Mouse (Mus musculus) forebrain, embryonic 12.5 days (tissue): Measurements from ENCODE around the gene Gm10401. TPM values are rescaled to one million over a fixed set of nuclear protein-coding genes. Genes with fewer than 3 reads are reported as not detected.
A peak's percentile ranks its signal among the peaks of the same experiment; 100 is the strongest.

Source experiments
- ATAC-seq: fragments of 200-750 bp; cut with Nextera tagmentation; 2 replicates; pipeline ENCODE4 v1.8.0; 2017; ENCODE audit warnings: moderate TSS enrichment; ENCODE audit not compliant: low FRiP score
- H3K27ac ChIP-seq: fragments of 300-500 bp; sonication (generic); 2 replicates; pipeline ENCODE4 v1.5.1; 2016; ENCODE audit warnings: mild to moderate bottlenecking
- H3K27me3 ChIP-seq: fragments of 300-500 bp; sonication (generic); 2 replicates; pipeline ENCODE4 v1.6.1; 2016; ENCODE audit warnings: mild to moderate bottlenecking
- H3K36me3 ChIP-seq: fragments of 300-500 bp; sonication (generic); replicated peaks from 2 replicates; pipeline ENCODE4 v1.6.1; 2016; ENCODE audit warnings: mild to moderate bottlenecking
- H3K4me1 ChIP-seq: fragments of 300-500 bp; sonication (generic); 2 replicates; pipeline ENCODE4 v1.6.1; 2016
- H3K4me2 ChIP-seq: fragments of 300-500 bp; sonication (generic); 2 replicates; pipeline ENCODE4 v1.6.1; 2016; ENCODE audit warnings: mild to moderate bottlenecking, moderate library complexity
- H3K4me3 ChIP-seq: fragments of 300-500 bp; sonication (generic); replicated peaks from 2 replicates; pipeline ENCODE4 v1.5.1; 2016; ENCODE audit warnings: mild to moderate bottlenecking
- H3K9ac ChIP-seq: fragments of 300-500 bp; sonication (generic); 2 replicates; pipeline ENCODE4 v1.6.1; 2016; ENCODE audit warnings: mild to moderate bottlenecking
- H3K9me3 ChIP-seq: fragments of 300-500 bp; sonication (generic); 2 replicates; pipeline ENCODE4 v1.6.1; 2016
- WGBS: fragments of 180-500 bp; shearing (Covaris S2); methylation state at CpG from one replicate; pipeline ENCODE4 v1.1.7; 2016; 5-methylcytosine and 5-hydroxymethylcytosine counted together
- polyA plus RNA-seq: library from polyadenylated mRNA; unstranded; fragments of >200 nt; fragmentation: Nextera tagmentation; extraction: Ambion mirVana; gene quantifications from 2 replicates; pipeline ENCODE4 v1.2.1, GENCODE M21; 2016

The Gm10401 gene
- polyA plus RNA-seq: 26.1 and 29.4 TPM in 2 replicates

DNA sequence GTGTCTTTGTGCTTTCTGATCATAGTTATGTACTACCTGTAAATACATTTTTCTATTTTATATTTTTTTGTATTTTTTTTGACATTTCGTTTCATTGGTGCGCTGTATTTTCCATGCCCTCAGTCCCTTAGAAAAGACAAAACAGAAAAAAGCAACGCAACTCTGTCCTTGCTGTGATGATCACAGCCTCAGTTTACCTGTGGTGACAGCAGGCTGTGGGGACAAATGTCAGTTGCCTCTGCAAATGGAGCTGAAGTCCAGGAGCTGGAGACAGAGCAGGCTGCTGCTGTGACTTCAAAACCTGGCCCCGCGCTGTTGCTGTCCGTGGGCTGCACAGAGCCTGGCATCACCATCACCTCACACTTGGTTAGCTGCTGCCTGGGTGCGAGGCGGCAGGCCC, at the start of gene Gm10401:
Gene Gm10401, minus strand, starts transcription at position 101 of the 400 bp plus-strand sequence.
- Histone ChIP-seq H3K27ac (no peak within 1 kb of the TSS), H3K4me1 (no peaks in the 10 kb centered on the region), H3K9ac (no peak within 1 kb of the TSS), H3K9me3 (no peaks in the 10 kb centered on the region), H3K4me2 (no peak within 1 kb of the TSS), H3K36me3 (peaks cover 77% of the 10 kb centered on the region), H3K4me3 (no peak within 1 kb of the TSS), H3K27me3 (no peaks in the 10 kb centered on the region)
- ATAC-seq: no peak
- WGBS: 92% methylated on average over 8 of the region's 8 CpGs

DNA sequence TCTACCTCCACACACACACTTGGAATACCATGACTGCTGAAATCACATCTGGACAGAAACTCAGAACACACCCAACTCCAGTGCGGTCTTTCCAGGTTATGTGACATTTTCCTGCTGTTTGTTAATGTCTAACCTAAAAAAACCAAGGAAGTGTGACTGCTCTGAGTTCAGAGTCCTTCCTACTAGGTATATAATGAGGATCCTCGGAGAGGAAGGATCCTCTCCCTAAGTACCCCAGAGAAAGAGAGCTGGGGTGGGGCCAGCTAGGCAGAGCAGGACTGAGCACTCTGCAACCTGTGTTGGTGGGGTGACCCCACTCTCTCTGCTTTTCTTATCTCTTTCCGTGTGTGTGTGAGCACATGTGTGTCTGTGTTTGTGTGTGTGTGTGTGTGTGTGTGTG, 49.3 kb upstream of the Gm10401 start:
- no peak overlapping the region for H3K27ac ChIP-seq
- WGBS: 94% methylated on average over 3 of the region's 3 CpGs
- H3K4me3 ChIP-seq: no peak overlapping the region
- no peak for ATAC-seq
- no peak overlapping the region for H3K4me2 ChIP-seq
- no peaks in the 10 kb centered on the region for H3K27me3 ChIP-seq
- H3K9me3 ChIP-seq: no peaks in the 10 kb centered on the region
- no peak overlapping the region for H3K9ac ChIP-seq
- H3K36me3 ChIP-seq: peaks cover 72% of the 10 kb centered on the region
- H3K4me1 ChIP-seq: 0 out of 2 replicates have a peak, but pooled peaks cover 6% of the 10 kb centered on the region

GRCm38 (mm10) chr5:115146747-115147130, 48.6 kb upstream of the Gm10401 start:
- H3K9me3 ChIP-seq: no peaks in the 10 kb centered on the region
- no peak overlapping the region for H3K27ac ChIP-seq
- H3K4me2 ChIP-seq: no peak overlapping the region
- ATAC-seq: no peak
- H3K27me3 ChIP-seq: no peaks in the 10 kb centered on the region
- H3K4me3 ChIP-seq: no peak overlapping the region
- H3K9ac ChIP-seq: no peak overlapping the region
- H3K36me3 ChIP-seq: peaks cover 72% of the 10 kb centered on the region
- 0 out of 2 replicates have a peak, but pooled peaks cover 6% of the 10 kb centered on the region for H3K4me1 ChIP-seq

DNA sequence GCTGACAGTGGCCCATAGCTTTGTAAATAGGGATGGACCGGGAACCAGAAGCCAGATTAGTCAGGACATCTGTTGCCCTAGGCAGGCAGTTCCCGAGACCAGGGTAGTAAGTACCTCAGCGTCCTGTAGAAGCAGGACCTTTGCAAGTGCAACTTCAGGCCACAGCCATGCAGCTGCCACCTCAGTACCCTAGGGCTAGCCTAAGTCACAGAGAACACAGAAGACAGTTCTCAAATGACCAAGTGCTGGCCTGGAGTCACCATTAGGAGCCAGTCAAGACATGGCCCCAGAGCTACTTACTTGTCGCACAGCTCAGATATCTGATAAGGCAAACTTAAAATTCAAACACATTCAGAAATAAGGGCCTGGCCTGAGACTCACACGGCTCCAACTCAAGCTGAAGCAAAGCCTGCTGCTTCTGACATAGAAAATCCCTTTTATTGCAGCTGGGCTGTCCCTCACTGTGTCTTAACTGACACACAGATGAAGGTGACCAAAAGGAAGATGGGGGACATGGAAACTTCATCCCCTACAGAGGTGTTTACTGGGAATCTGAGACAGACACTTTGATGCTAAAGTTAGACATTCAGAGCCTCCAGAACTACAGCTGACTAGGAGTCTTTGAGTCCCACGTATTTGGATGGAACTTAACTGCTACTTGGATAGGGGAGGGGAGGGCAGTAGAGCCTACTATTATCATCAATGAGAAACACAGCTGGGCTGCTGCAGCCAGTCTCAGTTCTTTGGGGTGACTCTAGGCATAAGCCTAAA, 48.1 kb upstream of the Gm10401 start:
- Histone ChIP-seq H3K9me3 (no peaks in the 10 kb centered on the region), H3K27me3 (no peaks in the 10 kb centered on the region), H3K36me3 (peaks cover 68% of the 10 kb centered on the region), H3K4me2 (no peak overlapping the region), H3K4me1 (0 out of 2 replicates have a peak, but pooled peaks cover 6% of the 10 kb centered on the region), H3K27ac (no peak overlapping the region), H3K9ac (no peak overlapping the region), H3K4me3 (no peak overlapping the region)
- ATAC-seq: no peak
- WGBS: 79% methylated on average over 6 of the region's 6 CpGs

DNA sequence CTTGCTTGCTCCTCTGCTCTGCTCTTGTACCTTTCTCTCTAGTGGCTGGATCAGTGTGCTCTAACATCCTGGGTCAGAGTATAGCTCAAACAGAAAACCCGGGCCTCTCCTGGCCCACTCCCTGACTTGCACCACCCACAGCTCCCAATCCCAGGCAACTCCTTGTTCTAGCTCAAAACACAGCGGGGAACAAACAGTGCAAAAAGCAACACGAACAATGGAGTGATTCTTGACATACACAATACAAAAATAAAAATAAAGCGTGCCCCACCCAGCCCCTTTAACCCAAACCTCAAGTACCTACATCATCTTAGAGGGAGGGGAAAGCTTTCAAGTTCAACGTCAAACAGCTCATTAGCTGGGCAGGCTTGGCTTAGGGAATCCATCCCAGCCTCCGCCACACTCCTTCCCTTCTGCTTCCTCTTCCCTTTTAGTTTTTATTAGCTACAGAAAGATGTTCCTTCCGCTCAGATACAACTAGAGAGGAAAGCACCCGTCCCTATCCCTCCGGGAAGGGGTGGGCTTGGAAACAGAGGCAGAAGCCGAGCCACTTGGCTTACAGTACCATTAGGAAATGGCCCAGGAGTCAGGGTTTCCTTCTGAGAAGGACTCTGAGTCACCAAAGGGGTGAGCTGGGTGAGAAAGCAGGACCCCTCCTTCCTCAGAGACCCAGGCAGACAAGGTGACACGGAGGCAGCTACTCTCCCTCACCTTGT, 47.3 kb upstream of the Gm10401 start:
- Histone ChIP-seq H3K4me1 (0 out of 2 replicates have a peak, but pooled peaks cover 6% of the 10 kb centered on the region), H3K4me2 (no peak overlapping the region), H3K27me3 (no peaks in the 10 kb centered on the region), H3K9me3 (no peaks in the 10 kb centered on the region), H3K27ac (no peak overlapping the region), H3K36me3 (peaks cover 62% of the 10 kb centered on the region), H3K4me3 (no peak overlapping the region), H3K9ac (no peak overlapping the region; the same call in 1 of the 2 replicates)
- 79% methylated on average over 11 of the region's 11 CpGs for WGBS
- ATAC-seq: no peak

DNA sequence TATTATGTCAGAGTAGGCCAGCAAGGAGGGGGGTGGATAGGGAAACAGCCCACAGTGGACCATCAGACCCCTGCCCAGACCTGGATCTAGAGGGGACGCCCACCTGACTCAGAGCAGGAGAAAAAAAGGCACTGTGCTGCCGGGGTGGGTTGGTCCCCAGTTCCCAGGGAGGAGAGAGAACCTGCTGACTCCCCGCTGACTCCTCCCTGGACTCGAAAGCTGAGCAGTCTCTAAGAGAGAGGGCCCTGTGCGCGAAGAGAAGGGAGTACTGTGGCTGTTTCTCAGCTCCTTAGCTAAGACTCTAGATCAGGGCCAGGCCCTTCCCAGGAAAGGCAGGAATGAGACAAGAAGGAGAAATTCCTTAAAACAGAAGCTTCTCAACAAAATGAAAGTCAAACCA, 46.4 kb upstream of the Gm10401 start:
- Histone ChIP-seq H3K36me3 (peaks cover 52% of the 10 kb centered on the region), H3K4me3 (no peak overlapping the region), H3K27ac (no peak overlapping the region), H3K9me3 (no peaks in the 10 kb centered on the region), H3K27me3 (no peaks in the 10 kb centered on the region), H3K9ac (no peak overlapping the region), H3K4me1 (0 out of 2 replicates have a peak, but pooled peaks cover 6% of the 10 kb centered on the region), H3K4me2 (no peak overlapping the region)
- 68% methylated on average over 6 of the region's 6 CpGs for WGBS
- ATAC-seq: no peak

DNA sequence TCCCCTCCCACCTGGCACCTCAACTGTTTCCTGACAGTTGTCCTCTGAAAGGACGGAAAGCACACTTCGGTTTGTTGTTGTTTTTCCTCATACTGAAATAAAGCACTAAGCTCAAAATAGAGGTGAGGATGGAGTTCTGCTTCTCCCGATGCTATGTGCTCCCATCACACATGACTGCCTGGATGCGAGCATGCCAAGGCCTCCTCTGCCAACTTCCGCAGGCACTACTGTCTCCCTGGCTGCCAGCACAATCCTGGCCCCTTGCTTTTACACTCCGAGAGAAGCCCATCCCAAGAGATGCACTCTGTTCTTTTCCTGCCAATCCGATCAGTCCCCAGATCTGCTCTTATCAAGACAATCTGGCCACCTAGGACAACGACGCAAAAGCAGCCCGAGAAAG, 45.5 kb upstream of the Gm10401 start:
- Histone ChIP-seq H3K4me2 (no peak overlapping the region), H3K27me3 (no peaks in the 10 kb centered on the region), H3K9me3 (no peaks in the 10 kb centered on the region), H3K4me1 (0 out of 2 replicates have a peak, but pooled peaks cover 6% of the 10 kb centered on the region), H3K36me3 (peaks cover 45% of the 10 kb centered on the region), H3K9ac (no peak overlapping the region), H3K27ac (no peak overlapping the region), H3K4me3 (no peak overlapping the region)
- ATAC-seq: no peak
- WGBS: 82% methylated on average over 10 of the region's 10 CpGs

- Histone ChIP-seq H3K36me3 (peaks cover 32% of the 10 kb centered on the region), H3K4me1 (0 out of 2 replicates have a peak, but pooled peaks cover 6% of the 10 kb centered on the region), H3K27me3 (no peaks in the 10 kb centered on the region), H3K9me3 (no peaks in the 10 kb centered on the region), H3K4me2 (no peak overlapping the region), H3K27ac (no peak overlapping the region), H3K9ac (no peak overlapping the region), H3K4me3 (no peak overlapping the region)
- ATAC-seq: no peak
- WGBS: 92% methylated on average over 9 of the region's 9 CpGs
These were observed 44.1 kb upstream of the Gm10401 start for GRCm38 (mm10) chr5:115142166-115142697.

- H3K27ac ChIP-seq: no peak overlapping the region
- no peaks in the 10 kb centered on the region for H3K27me3 ChIP-seq
- 0 out of 2 replicates have a peak, but pooled peaks cover 6% of the 10 kb centered on the region for H3K4me1 ChIP-seq
- H3K9ac ChIP-seq: no peak overlapping the region
- H3K4me3 ChIP-seq: no peak overlapping the region
- 87% methylated on average over 3 of the region's 3 CpGs for WGBS
- H3K9me3 ChIP-seq: no peaks in the 10 kb centered on the region
- no peak overlapping the region for H3K4me2 ChIP-seq
- no peak for ATAC-seq
- H3K36me3 ChIP-seq: peaks cover 17% of the 10 kb centered on the region
These were observed 42.6 kb upstream of the Gm10401 start for GRCm38 (mm10) chr5:115140726-115141125.

GRCm38 (mm10) chr5:115139124-115139523, 41.0 kb upstream of the Gm10401 start:
- WGBS: 71% methylated on average over 4 of the region's 4 CpGs
- no peak overlapping the region for H3K4me2 ChIP-seq
- no peaks in the 10 kb centered on the region for H3K9me3 ChIP-seq
- no peak overlapping the region for H3K4me3 ChIP-seq
- H3K36me3 ChIP-seq: peaks cover 1% of the 10 kb centered on the region; the same call in 1 of the 2 replicates
- no peaks in the 10 kb centered on the region for H3K27me3 ChIP-seq
- peaks cover 8% of the 10 kb centered on the region for H3K4me1 ChIP-seq
- H3K27ac ChIP-seq: no peak overlapping the region
- no peak for ATAC-seq
- H3K9ac ChIP-seq: no peak overlapping the region

- Histone ChIP-seq H3K4me1 (peaks cover 21% of the 10 kb centered on the region), H3K27ac (0 out of 2 replicates have a peak within 1 kb of the TSS, but pooled peaks have one; percentile 42)
These were observed 36.4 kb upstream of the Gm10401 start, which contains the start of gene Unc119b for GRCm38 (mm10) chr5:115134234-115135165. TSS of gene Unc119b (minus strand) at chr5:115134975.

More at GRCm38 (mm10) chr5:115134234-115135165, 36.4 kb upstream of the Gm10401 start, which contains the start of gene Unc119b:
- ATAC-seq: peak; percentile 95
- peak within 1 kb of the TSS; percentile 89 for H3K4me3 ChIP-seq
- H3K36me3 ChIP-seq: peaks cover 11% of the 10 kb centered on the region
- no peaks in the 10 kb centered on the region for H3K9me3 ChIP-seq
- under 1% methylated on average over 59 of the region's 81 CpGs for WGBS
- H3K4me2 ChIP-seq: peak within 1 kb of the TSS; percentile 90
- H3K27me3 ChIP-seq: no peaks in the 10 kb centered on the region
- H3K9ac ChIP-seq: peak within 1 kb of the TSS; percentile 90
